Mouse (Mus musculus) forebrain, embryonic 13.5 days (tissue): Measurements from ENCODE around the gene Tmem131. TPM values are rescaled to one million over a fixed set of nuclear protein-coding genes. Genes with fewer than 3 reads are reported as not detected.
A peak's percentile ranks its signal among the peaks of the same experiment; 100 is the strongest.

Experiments used
- ATAC-seq: fragments of 200-750 bp; cut with Nextera tagmentation; 2 replicates; pipeline ENCODE4 v1.8.0; 2017
- H3K27ac ChIP-seq: fragments of 300-500 bp; sonication (generic); 2 replicates; pipeline ENCODE4 v1.5.1; 2015; ENCODE audit warnings: inconsistent platforms, mild to moderate bottlenecking, moderate library complexity
- H3K27me3 ChIP-seq: fragments of 300-500 bp; sonication (generic); 2 replicates; pipeline ENCODE4 v1.6.1; 2015; ENCODE audit warnings: mild to moderate bottlenecking, inconsistent platforms
- H3K36me3 ChIP-seq: fragments of 300-500 bp; sonication (generic); 2 replicates; pipeline ENCODE4 v1.6.1; 2015; ENCODE audit warnings: mild to moderate bottlenecking, inconsistent platforms; ENCODE audit not compliant: poor library complexity, severe bottlenecking
- H3K4me1 ChIP-seq: fragments of 300-500 bp; sonication (generic); 2 replicates; pipeline ENCODE4 v1.6.1; 2015; ENCODE audit warnings: inconsistent platforms
- H3K4me2 ChIP-seq: fragments of 300-500 bp; sonication (generic); 2 replicates; pipeline ENCODE4 v1.6.1; 2015; ENCODE audit warnings: inconsistent platforms, mild to moderate bottlenecking, moderate library complexity
- H3K4me3 ChIP-seq: fragments of 300-500 bp; sonication (generic); 2 replicates; pipeline ENCODE4 v1.5.1; 2015; ENCODE audit warnings: mild to moderate bottlenecking, inconsistent platforms
- H3K9ac ChIP-seq: fragments of 300-500 bp; sonication (generic); 2 replicates; pipeline ENCODE4 v1.6.1; 2015; ENCODE audit warnings: mild to moderate bottlenecking, inconsistent platforms
- H3K9me3 ChIP-seq: fragments of 300-500 bp; sonication (generic); replicated peaks from 2 replicates; pipeline ENCODE4 v1.6.1; 2016; ENCODE audit warnings: inconsistent platforms
- WGBS: fragments of 180-500 bp; shearing (Covaris S2); methylation state at CpG from one replicate; pipeline ENCODE4 v1.1.7; 2015; 5-methylcytosine and 5-hydroxymethylcytosine counted together
- polyA plus RNA-seq: library from polyadenylated mRNA; unstranded; fragments of >200 nt; fragmentation: Nextera tagmentation; extraction: Ambion mirVana; gene quantifications from 2 replicates; pipeline ENCODE4 v1.2.1, GENCODE M21; 2015

The Tmem131 gene
- polyA plus RNA-seq, 1 experiment from 2014 or later: 12.0 TPM

GRCm38 (mm10) chr1:36923911-36924310 is 19.6 kb downstream of the Tmem131 start:
- Histone ChIP-seq H3K36me3 (no peaks in the 10 kb centered on the region), H3K27ac (no peak overlapping the region), H3K27me3 (no peaks in the 10 kb centered on the region), H3K4me2 (no peak overlapping the region), H3K9ac (no peak overlapping the region), H3K4me3 (no peak overlapping the region), H3K9me3 (no peaks in the 10 kb centered on the region), H3K4me1 (peaks cover 32% of the 10 kb centered on the region)
- ATAC-seq: no peak

GRCm38 (mm10) chr1:36922623-36923421 is 20.6 kb downstream of the Tmem131 start:
- H3K4me2 ChIP-seq: no peak overlapping the region
- WGBS: 98% methylated on average over 4 of the region's 4 CpGs
- ATAC-seq: no peak

GRCm38 (mm10) chr1:36921614-36922393 is 21.7 kb downstream of the Tmem131 start:
- H3K9ac ChIP-seq: no peak overlapping the region
- H3K4me1 ChIP-seq: peaks cover 35% of the 10 kb centered on the region
- no peaks in the 10 kb centered on the region for H3K9me3 ChIP-seq
- WGBS: 70% methylated on average over 15 of the region's 15 CpGs
- no peaks in the 10 kb centered on the region for H3K27me3 ChIP-seq
- H3K4me2 ChIP-seq: no peak overlapping the region
- H3K4me3 ChIP-seq: no peak overlapping the region
- no peaks in the 10 kb centered on the region for H3K36me3 ChIP-seq
- peak; percentile 50; the same call in 1 of the 2 replicates for ATAC-seq
- H3K27ac ChIP-seq: no peak overlapping the region

More at GRCm38 (mm10) chr1:36922623-36923421, 20.6 kb downstream of the Tmem131 start:
- Histone ChIP-seq H3K9ac (no peak overlapping the region), H3K9me3 (no peaks in the 10 kb centered on the region), H3K27me3 (no peaks in the 10 kb centered on the region), H3K4me3 (no peak overlapping the region), H3K27ac (no peak overlapping the region), H3K36me3 (no peaks in the 10 kb centered on the region), H3K4me1 (peaks cover 35% of the 10 kb centered on the region)

- Histone ChIP-seq H3K9ac (no peak overlapping the region), H3K4me1 (peaks cover 35% of the 10 kb centered on the region), H3K36me3 (no peaks in the 10 kb centered on the region), H3K4me3 (no peak overlapping the region), H3K27me3 (no peaks in the 10 kb centered on the region), H3K9me3 (no peaks in the 10 kb centered on the region), H3K27ac (peak overlapping the region; percentile 16; the same call in 1 of the 2 replicates), H3K4me2 (no peak overlapping the region)
- ATAC-seq: no peak
- WGBS: 78% methylated on average over 4 of the region's 4 CpGs
Observed at GRCm38 (mm10) chr1:36920726-36921125, 22.7 kb downstream of the Tmem131 start.

GRCm38 (mm10) chr1:36920154-36920716 is 23.2 kb downstream of the Tmem131 start:
- Histone ChIP-seq H3K4me2 (no peak overlapping the region), H3K9me3 (no peaks in the 10 kb centered on the region), H3K27ac (peak overlapping the region; percentile 16; the same call in 1 of the 2 replicates), H3K27me3 (no peaks in the 10 kb centered on the region), H3K4me1 (peaks cover 35% of the 10 kb centered on the region), H3K36me3 (no peaks in the 10 kb centered on the region), H3K9ac (no peak overlapping the region; the same call in 1 of the 2 replicates), H3K4me3 (no peak overlapping the region)
- 53% methylated on average over 3 of the region's 3 CpGs for WGBS
- ATAC-seq: no peak

GRCm38 (mm10) chr1:36919728-36920127 is 23.7 kb downstream of the Tmem131 start:
- H3K27ac ChIP-seq: no peak overlapping the region

GRCm38 (mm10) chr1:36917423-36917822 is 26.0 kb downstream of the Tmem131 start:
- Histone ChIP-seq H3K27me3 (no peaks in the 10 kb centered on the region), H3K4me2 (no peak overlapping the region), H3K4me3 (no peak overlapping the region), H3K9ac (no peak overlapping the region), H3K9me3 (no peaks in the 10 kb centered on the region), H3K4me1 (peaks cover 39% of the 10 kb centered on the region), H3K36me3 (no peaks in the 10 kb centered on the region), H3K27ac (no peak overlapping the region)
- ATAC-seq: no peak
- 85% methylated on average over 1 of the region's 1 CpGs for WGBS

More at GRCm38 (mm10) chr1:36919728-36920127, 23.7 kb downstream of the Tmem131 start:
- 76% methylated on average over 1 of the region's 1 CpGs for WGBS
- Histone ChIP-seq H3K27me3 (no peaks in the 10 kb centered on the region), H3K4me3 (no peak overlapping the region), H3K9me3 (no peaks in the 10 kb centered on the region), H3K4me1 (peaks cover 35% of the 10 kb centered on the region), H3K4me2 (no peak overlapping the region), H3K9ac (no peak overlapping the region), H3K36me3 (no peaks in the 10 kb centered on the region)
- ATAC-seq: no peak

GRCm38 (mm10) chr1:36915200-36915580 is 28.3 kb downstream of the Tmem131 start:
- Histone ChIP-seq H3K9ac (no peak overlapping the region), H3K4me1 (peaks cover 20% of the 10 kb centered on the region), H3K4me2 (no peak overlapping the region), H3K27ac (no peak overlapping the region), H3K36me3 (no peaks in the 10 kb centered on the region), H3K4me3 (no peak overlapping the region), H3K27me3 (no peaks in the 10 kb centered on the region), H3K9me3 (no peaks in the 10 kb centered on the region)
- no peak for ATAC-seq
- 95% methylated on average over 5 of the region's 5 CpGs for WGBS

- H3K4me2 ChIP-seq: no peak overlapping the region
- H3K36me3 ChIP-seq: no peaks in the 10 kb centered on the region
- no peak for ATAC-seq
- H3K4me1 ChIP-seq: peaks cover 15% of the 10 kb centered on the region
- H3K9me3 ChIP-seq: no peaks in the 10 kb centered on the region
- no peak overlapping the region for H3K9ac ChIP-seq
- H3K27me3 ChIP-seq: no peaks in the 10 kb centered on the region
- WGBS: 36% methylated on average over 7 of the region's 7 CpGs
- no peak overlapping the region for H3K4me3 ChIP-seq
- H3K27ac ChIP-seq: no peak overlapping the region
Observed at GRCm38 (mm10) chr1:36914455-36915199, 28.8 kb downstream of the Tmem131 start.

GRCm38 (mm10) chr1:36913806-36914205 is 29.7 kb downstream of the Tmem131 start:
- Histone ChIP-seq H3K27me3 (no peaks in the 10 kb centered on the region), H3K4me3 (no peak overlapping the region), H3K27ac (no peak overlapping the region), H3K9ac (no peak overlapping the region), H3K4me2 (no peak overlapping the region), H3K36me3 (no peaks in the 10 kb centered on the region), H3K4me1 (peaks cover 7% of the 10 kb centered on the region; the same call in 1 of the 2 replicates), H3K9me3 (no peaks in the 10 kb centered on the region)
- 91% methylated on average over 7 of the region's 7 CpGs for WGBS
- ATAC-seq: no peak

- H3K27ac ChIP-seq: no peak overlapping the region
- no peaks in the 10 kb centered on the region for H3K27me3 ChIP-seq
- H3K4me2 ChIP-seq: no peak overlapping the region
- no peaks in the 10 kb centered on the region for H3K9me3 ChIP-seq
- H3K36me3 ChIP-seq: 0 out of 2 replicates have a peak, but pooled peaks cover under 1% of the 10 kb centered on the region
- no peak overlapping the region for H3K4me3 ChIP-seq
- no peak for ATAC-seq
- no peak overlapping the region for H3K9ac ChIP-seq
- WGBS: 97% methylated on average over 1 of the region's 1 CpGs
- H3K4me1 ChIP-seq: peaks cover 5% of the 10 kb centered on the region; the same call in 1 of the 2 replicates
Observed at GRCm38 (mm10) chr1:36912239-36912638, 31.2 kb downstream of the Tmem131 start.
